Mouse (Mus musculus) neutrophil, adult 5-6 weeks (primary cell): ENCODE results near the gene Sept5. TPM values are rescaled to one million over a fixed set of nuclear protein-coding genes. Genes with fewer than 3 reads are reported as not detected.

Source experiments
- ATAC-seq: fragments of 151-379, 151-347 bp; 2 replicates; pipeline ENCODE4 v1.8.0; 2017; ENCODE audit warnings: mild to moderate bottlenecking, moderate TSS enrichment; ENCODE audit not compliant: insufficient number of reproducible peaks, poor library complexity, low FRiP score, severe bottlenecking; ENCODE audit errors: extremely low read depth
- total RNA-seq: library from RNA; stranded (forward); fragments of 200-1000 nt; gene quantifications from 2 replicates; pipeline ENCODE4 v1.2.3, GENCODE M21; 2017

Sept5 gene
- total RNA-seq, 1 experiment from 2014 or later: 2.2 TPM

DNA sequence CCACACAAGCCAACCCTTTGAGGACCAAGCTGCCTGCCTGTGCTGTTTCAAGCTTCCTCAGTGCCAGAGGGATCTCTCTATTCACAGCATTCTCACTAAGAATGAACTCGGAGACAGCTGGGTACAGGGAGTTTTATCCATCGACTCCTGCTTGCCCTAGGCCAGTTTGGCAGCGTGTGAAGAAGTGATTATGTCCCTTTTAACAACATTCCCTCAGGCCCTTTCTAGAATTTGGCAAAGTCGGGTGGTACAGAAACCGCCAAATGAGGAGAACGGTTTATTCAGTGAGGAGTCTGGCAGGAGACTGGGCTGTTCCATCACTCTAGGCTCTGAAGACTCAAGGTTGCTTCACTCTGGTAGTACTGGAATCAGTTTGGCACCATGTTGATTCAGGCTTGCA, 9.6 kb downstream of the Sept5 start:
- no peak for ATAC-seq

DNA sequence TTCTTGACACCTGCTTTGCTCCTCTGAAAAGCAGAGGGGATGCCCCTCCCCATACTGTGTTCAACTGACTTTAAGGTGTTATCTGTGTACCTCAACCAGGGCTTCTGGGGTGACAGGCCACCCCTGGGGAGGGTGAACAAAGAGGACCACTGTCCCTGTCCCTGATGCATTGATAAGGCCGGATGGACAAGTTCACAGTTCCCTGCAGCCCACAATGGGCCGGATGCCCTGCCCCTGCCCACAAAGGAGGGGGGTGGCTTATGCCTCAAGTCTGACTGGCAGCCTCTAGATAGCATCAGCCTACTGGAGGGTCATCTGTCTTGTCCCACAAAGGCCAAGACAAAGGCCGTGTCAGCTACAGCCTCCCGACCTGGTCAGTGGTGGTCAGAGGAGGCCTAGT, 10.6 kb downstream of the Sept5 start:
- ATAC-seq: no peak

DNA sequence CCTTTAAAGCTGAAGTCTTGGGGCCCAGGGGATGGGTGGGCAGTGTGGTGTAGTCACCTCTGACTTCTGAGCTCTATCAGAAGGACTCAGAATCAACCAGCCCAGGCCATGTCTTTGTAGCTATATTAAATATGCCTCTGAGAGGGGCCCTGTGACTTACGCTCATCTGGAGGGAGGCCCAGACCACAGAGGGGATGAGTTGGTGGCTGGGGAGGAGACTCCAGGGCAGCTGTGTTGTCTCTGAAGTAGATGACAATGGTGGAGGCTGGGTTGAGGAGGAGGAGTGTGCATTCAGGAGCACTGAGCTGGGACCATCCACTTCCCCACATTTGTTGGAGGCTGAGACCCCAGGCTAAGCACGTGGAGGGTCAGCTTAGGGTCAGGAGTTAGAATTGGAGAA, 11.5 kb downstream of the Sept5 start:
- ATAC-seq: no peak

DNA sequence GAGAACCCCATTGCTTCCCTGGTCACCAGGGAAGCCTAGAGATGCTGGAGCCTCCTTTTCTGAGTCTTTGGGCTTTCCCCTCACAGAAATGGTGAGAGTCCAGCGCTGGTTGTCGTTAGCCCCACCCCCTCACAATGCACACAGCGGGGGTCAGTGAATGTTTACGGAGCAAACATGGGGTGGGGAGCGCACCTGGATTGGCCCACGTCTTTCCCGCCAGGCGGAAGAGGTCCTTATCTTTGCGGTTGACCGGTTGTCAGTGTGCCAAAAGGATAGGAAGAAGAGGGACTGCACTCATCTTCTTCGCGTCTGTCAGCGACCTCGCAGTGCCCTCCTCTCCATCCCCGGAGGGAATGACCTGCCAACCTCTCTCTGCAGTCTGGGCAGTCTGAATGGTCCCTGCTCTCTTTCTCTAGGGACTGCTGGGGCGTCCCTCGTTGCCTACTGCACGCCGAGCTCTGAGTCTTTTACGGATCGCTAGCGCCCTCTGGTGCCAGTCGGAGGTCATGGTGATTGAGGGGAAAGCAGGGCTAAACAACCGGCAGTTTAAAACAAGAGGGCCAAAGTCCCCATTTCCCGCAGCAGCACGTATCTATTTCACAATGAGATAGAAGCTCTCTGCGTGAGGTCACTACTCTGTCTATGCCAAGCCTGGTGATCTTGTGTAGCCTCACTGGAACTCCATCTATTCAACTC, 12.2 kb downstream of the Sept5 start:
- peak; percentile 67 for ATAC-seq

DNA sequence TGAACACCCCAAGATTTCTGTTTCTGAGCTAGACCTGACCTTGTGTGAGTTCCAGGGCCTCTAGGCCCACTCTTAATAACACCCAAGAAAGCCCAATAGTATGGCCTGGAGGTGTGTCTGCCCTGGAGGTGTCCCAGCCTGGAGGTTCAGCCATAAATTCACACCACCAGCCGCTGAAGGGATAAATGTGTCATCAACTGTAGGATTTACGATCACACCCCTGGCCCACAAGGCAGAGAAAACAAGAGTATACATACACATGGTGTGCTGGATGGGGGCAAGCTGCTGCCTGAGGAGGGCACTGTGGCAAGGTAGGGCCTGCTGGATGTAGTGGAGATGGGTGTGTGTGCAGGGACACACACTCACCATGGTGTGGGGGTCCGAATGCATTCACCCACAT, 16.5 kb downstream of the Sept5 start:
- ATAC-seq: no peak

DNA sequence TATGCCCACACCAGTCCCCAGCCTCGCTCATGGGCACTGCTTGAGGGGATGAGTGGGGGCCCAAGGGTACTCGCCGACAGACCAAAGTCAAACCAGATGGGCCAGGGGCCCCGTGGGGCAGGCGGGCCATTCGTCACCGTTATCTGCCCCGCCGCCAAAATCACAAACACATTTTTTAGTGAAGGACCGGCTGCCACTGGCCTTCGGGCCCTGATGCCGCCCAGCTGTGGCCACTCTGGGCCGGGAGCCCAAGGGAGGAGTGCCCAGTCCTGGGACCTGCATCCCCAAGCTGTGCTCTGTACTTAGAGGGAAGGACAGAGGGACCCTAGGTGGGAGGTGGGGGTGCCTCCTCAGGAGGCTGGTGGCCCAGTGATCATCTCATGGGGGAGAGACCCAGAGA, 18.0 kb downstream of the Sept5 start:
- ATAC-seq: no peak

DNA sequence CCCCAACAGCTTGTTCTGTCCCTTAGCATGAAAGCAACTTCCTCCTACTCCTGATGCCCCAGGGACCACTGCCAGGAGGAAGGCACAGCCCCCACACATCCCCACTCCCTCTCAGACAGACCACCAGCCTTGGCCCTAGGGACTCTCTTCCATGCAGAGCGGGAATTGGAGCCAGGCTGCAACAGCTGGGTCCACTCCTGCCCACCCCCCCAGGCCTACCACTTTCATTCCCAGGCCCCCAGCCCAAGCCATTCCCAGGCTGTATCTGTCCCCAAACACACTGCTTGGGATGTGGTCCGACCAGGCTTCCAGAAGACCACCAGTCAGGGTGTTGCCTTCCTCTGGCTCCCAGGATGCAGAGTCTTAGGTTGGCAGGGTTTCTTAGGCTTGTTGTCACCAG, 20.7 kb downstream of the Sept5 start:
- no peak for ATAC-seq

DNA sequence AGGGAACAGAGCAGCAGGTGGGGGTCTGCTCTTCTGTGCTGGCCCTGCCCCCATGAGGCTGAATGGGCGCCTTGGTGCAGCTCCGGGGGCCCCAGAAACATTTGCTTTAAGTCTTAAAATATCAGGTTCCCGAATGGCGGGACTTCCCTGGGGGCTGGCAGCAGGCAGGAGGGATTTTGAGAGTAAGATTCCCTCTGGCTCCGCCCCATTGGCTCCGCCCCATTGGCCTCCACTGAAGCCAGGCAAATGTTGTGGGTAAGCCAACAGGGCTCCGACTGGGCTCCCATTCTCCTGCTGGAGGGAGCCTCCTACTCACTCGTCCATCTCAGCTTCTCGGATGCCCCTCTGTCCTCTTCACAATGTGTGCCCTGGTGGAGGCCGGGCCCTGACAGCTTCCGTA, 21.5 kb downstream of the Sept5 start:
- no peak for ATAC-seq

DNA sequence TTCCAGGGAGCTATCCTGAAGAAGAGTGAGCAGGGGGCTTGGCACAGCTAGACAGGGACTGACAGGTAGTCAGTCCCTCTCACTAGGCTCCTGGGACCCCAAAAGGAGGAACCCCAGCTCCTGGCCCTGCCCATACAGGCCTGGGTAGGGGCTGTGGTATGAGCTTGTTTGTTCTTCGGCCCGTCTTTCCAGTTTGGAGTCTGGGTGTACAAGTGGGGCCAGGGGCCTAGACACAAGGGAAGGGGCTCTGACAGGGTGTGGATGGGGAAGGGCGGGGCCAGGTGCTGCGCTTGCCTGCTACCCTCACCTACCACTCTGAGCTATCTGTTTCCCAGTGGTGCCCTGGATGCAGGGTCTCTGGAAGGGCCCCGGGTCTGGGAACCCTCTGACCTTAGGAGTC, 24.0 kb downstream of the Sept5 start:
- no peak for ATAC-seq

DNA sequence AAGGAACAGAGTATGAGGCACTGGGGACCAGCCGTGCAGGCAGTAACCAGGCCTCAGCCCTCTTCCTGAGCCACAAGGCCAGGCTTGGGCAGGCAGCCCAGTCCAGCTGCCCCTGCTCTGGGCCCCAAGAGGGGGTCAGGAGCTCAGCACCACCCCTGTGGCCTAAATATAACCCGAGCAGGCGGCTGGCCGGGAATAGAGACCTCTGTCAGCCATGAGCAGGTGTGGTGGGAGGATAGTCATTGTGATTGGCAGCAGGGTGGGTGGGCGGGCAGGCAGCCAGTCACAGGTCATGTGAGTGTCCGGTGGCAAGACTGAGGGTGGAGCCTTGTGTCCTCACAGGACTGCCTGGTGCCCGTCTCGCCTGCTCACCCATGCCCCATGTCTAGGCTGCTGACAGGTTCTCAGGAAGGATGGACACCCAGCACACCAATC, 25.5 kb downstream of the Sept5 start:
- ATAC-seq: no peak

DNA sequence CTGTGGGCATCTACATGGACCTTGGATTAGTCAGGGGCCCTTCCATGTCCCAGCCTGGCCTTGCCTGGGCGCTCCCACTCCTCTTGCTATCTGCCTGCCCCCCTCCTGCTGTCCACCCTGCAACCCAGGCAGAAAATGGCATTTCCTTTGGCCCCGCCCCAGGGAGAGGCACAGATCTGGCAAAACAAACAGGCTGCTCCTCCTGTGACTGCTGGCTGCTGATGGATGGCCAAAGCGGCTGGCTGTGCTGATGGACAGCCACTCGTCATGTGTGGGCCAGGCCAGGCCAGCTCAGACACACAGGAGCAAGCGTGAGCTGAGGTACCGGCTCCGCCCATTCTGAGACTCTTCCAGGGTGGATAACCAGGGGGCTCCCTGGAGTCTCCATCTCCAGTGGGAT, 28.3 kb downstream of the Sept5 start:
- ATAC-seq: no peak

DNA sequence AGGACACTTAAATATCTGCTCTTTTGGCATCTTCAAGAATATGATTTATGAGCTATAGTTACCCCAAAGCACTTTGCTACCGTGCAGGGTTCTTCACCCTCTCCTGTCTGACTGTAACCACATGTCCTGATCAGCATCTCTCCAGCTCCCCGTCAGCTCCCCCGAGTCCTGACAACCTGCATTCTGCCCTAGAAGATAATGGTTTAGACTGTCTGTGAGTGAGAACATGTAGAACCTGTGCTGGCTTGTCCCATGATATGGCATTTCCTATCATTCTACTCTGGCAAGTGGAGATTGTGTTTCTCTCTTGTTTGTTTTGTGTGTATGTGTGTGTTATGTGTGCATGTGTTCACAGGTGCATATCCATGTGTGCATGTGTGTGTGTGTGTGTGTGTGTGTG, 31.7 kb downstream of the Sept5 start:
- no peak for ATAC-seq

DNA sequence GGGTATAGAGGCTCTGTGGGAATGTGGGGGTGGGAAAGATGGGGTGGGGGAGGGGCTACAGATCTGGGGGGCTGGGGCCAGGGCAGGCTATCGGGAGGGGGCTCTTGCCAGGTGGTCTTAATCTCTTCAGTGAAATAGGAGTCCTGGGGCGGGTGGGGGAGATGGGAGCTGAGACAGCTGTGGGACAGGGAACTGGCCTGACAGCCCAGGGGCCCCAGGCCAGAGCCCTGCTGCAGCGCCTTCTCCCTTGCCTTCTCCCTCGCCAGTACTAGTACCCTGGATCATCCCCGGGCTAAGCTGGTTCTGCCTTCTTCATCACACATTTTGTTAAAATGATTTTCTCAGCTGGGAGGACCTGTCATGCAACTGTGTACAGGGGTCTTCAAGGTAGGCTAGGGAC, 33.5 kb downstream of the Sept5 start:
- ATAC-seq: no peak

DNA sequence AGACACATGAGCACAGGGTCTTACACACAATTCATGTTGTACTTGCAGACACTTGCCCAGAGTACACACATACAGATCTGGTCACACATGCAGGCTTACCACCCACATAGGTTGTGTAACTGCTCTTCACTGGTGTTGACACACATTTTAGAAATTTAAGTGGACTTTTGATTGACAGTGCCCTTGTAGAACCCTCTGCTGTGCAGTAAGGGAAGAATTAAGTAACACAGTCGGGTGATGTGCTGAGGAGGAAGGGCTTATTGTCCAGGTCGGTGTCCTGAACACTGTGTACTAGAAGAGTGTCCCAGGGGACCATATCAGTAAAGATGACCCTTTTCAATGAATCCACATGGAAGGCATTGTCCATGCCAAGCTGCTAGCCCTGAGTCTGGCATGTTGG, 35.8 kb downstream of the Sept5 start:
- ATAC-seq: no peak

DNA sequence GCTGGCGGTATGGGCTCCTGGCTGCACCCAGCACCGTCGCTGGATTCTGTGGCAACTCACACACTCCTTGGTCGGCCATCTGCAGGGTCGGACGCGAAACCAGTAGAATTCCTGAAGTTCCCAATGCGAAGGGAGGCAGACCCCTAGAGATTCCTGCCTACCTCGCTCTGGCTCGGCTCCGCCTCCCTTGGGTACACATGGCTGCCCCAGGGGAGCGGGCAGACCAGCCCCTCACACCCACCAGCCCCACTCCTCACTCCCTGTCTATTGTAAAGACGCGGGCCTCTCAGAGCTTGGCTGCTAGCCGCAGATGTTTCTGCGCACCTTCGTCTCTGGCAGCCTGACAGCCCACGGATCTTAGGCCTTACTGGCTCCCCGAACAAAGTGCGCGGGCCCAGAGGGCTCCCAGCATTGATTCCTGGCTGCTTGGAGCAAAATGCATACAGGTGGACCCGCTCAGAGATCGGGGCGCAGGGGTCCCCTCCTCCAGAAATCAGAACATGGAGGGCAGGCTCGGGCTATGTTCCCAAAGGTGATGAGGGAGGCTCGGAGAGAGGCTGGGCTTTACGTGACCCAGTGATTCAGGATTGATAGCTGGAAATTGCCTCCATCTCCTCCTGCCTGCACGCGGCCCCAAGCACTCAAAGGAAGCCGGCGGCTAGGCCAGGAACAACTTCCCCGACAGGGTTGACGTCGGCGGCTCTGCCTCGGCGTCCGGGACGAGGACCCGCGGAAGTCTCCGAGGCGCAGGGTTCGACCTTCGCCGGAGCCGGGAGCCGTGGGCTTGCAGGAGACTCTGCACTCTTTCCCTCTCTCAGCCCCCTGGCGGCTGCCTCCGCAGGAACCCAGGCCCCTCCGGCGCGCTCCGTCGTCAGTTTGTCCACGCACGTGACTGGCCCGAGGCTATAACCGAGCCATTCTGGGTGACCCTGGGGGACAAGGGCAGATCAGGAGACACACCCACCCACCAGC, 38.4 kb downstream of the Sept5 start:
- no peak for ATAC-seq

DNA sequence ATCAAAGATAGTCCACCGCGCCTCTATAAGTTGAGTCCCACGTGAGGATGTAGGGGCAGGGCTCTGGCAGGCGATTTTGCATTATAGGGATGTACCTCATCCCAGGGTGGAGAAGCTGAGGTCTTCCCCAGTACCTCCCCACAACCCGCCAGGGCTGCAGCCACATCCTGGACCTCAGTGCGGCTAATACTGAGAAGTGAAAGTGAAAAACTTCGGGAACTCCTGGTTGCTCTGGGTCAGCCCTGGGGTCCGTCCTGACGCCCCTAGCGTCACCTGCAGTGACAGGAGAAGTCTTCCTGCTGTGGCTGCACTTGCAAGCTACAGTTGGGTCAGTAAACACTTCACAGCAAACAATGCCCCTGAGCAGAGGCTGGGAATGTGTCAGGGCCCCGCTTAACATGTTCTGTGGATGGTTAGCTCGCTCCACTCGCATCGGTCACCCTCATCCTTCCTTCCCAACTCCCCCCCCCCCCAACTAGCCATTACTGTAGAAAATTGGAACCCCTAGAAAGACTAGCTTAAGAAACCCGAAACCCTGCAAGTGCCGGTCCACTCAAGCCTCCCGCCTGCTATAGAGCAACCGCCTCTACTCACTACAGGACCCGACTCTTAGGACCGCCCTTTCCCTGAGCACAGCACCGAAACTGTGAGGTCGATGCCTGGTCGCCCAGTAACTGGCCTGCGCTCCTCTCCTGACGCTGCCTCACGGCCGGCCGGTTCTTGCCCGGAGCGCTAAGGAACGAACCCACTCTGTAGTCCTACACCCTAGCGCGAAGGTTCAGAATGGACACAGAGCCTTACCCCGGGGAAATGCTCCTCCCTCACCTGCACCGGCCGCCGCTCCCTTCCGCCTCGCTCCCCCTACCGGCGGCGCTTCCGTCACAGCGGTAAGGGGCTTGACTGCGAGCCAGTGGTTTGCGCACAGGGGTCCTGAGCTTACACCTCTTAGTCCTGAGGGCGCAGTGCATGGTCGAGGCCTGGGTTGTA, 39.7 kb downstream of the Sept5 start, which contains the start of gene Tbx1:
TSS of gene Tbx1 (minus strand) at position 868 of the 987 bp plus-strand sequence.
- no peak for ATAC-seq

DNA sequence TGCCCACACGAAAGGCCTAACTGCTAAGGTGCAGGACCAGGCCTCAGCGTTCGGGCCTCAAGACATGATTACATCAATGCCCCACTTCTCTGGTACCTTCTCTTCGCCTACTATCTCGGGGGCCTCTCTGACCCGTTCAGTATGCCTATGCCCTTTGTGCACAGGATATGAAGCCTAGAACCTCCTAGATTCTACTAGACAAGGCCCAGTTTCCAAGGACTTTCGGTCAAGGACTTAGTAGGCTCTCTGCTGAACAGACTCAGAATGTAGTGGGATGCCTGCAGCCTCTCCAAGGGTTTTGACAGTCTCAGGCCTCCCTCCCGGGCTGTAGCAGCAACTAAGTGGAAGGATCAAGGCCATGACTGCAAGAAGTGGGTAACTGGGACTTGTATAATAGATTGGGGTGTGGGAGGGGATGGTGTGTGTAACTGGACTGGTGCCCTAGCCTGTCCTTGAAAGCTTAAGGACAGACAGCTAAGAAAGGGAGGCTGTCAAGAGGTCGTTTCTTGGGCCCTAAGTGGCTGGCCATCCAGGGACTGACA, 40.6 kb downstream of the Sept5 start:
- ATAC-seq: no peak

DNA sequence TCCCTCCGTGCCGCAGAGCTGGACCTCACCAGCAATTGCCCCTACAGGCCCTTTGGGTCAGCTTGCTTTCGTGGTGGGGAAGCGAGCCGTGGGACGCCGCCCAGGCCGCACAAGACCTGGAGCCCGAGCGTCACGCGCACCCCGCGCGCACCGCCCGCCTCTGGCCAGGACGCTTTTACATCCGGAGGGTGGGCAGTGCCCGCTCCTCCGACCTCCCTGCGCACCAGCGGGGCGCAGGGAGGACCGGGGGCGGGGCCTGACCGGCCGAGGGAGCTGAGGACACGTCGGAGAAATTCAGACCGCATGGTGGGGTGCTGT, 41.1 kb downstream of the Sept5 start:
- no peak for ATAC-seq
